Mouse (Mus musculus) midbrain, embryonic 13.5 days (tissue): ENCODE data around the gene Pde11a. TPM values are rescaled to one million over a fixed set of nuclear protein-coding genes. Genes with fewer than 3 reads are reported as not detected.

Experiments used
- ATAC-seq: fragments of 200-750 bp; cut with Nextera tagmentation; 2 replicates; pipeline ENCODE4 v1.8.0; 2017; ENCODE audit warnings: mild to moderate bottlenecking, moderate TSS enrichment, moderate library complexity
- H3K27ac ChIP-seq: fragments of 300-500 bp; sonication (generic); 2 replicates; pipeline ENCODE4 v1.5.1; 2015; ENCODE audit warnings: inconsistent platforms, mild to moderate bottlenecking, moderate library complexity
- H3K27me3 ChIP-seq: fragments of 300-500 bp; sonication (generic); 2 replicates; pipeline ENCODE4 v1.6.1; 2015; ENCODE audit warnings: mild to moderate bottlenecking, inconsistent platforms
- H3K36me3 ChIP-seq: fragments of 300-500 bp; sonication (generic); 2 replicates; pipeline ENCODE4 v1.6.1; 2015; ENCODE audit warnings: mild to moderate bottlenecking, inconsistent platforms
- H3K4me1 ChIP-seq: fragments of 300-500 bp; sonication (generic); replicated peaks from 2 replicates; pipeline ENCODE4 v1.6.1; 2015; ENCODE audit warnings: inconsistent platforms
- H3K4me2 ChIP-seq: fragments of 300-500 bp; sonication (generic); replicated peaks from 2 replicates; pipeline ENCODE4 v1.6.1; 2015; ENCODE audit warnings: moderate library complexity, mild to moderate bottlenecking, inconsistent platforms
- H3K4me3 ChIP-seq: fragments of 300-500 bp; sonication (generic); replicated peaks from 2 replicates; pipeline ENCODE4 v1.5.1; 2015; ENCODE audit warnings: mild to moderate bottlenecking, inconsistent platforms
- H3K9ac ChIP-seq: fragments of 300-500 bp; sonication (generic); replicated peaks from 2 replicates; pipeline ENCODE4 v1.6.1; 2015; ENCODE audit warnings: mild to moderate bottlenecking, inconsistent platforms
- H3K9me3 ChIP-seq: fragments of 300-500 bp; sonication (generic); 2 replicates; pipeline ENCODE4 v1.6.1; 2016; ENCODE audit warnings: mild to moderate bottlenecking, inconsistent platforms
- WGBS: fragments of 180-500 bp; shearing (Covaris S2); methylation state at CpG from one replicate; pipeline ENCODE4 v1.1.7; 2015; 5-methylcytosine and 5-hydroxymethylcytosine counted together
- polyA plus RNA-seq: library from polyadenylated mRNA; unstranded; fragments of >200 nt; fragmentation: Nextera tagmentation; extraction: Ambion mirVana; gene quantifications from 2 replicates; pipeline ENCODE4 v1.2.1, GENCODE M21; 2015

The Pde11a gene
- polyA plus RNA-seq, 1 experiment from 2014 or later, result 0.44 TPM

DNA sequence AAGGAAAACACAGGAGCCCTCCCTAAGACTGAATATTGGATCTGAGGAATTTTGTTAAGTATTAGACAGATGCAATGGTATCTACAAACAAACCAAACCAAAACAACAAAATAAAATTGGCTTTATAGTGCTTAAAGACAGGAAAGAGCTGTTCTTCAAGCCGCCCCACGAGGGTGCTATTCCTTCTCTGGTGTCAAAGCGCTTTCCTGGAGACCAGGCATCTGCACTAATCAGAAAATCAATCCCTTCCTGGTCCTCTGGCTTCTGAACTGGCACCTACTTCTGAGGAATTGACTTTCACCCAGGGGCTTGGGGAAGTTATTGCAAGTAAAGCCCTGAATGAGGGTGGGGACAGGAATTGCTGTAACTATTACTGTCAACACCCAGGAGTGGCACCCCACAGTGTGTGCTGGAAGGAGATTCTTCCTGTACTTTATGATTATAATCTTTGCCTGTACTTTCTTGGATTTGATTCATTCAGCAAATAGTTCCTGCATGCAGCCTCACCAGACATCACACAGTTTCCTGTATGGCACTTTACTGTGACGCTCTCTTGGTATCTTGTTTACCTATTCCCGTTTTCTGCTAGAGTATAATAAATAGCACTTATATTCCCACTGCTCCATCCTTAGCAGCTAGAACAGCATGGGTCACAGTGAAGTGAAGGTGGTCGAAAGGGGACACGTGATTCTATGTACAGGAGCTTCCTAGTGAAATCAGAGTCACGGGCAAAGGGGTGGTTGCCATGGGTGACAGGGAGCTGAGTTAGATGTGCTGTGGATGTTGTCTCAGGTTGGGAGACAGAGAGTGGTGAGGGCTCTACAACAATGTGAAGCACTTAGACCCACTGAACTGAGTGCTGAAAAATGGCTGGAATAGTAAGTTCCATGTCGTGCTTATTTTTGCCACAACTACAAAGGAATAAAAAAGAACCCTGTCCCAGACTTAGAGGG is 210.2 kb downstream of the Pde11a start:
- Histone ChIP-seq H3K27me3 (no peaks in the 10 kb centered on the region), H3K9me3 (no peaks in the 10 kb centered on the region), H3K4me2 (no peak overlapping the region), H3K36me3 (no peaks in the 10 kb centered on the region), H3K27ac (no peak overlapping the region), H3K4me1 (no peaks in the 10 kb centered on the region), H3K9ac (no peak overlapping the region), H3K4me3 (no peak overlapping the region)
- 63% methylated on average over 9 of the region's 9 CpGs for WGBS
- no peak for ATAC-seq

DNA sequence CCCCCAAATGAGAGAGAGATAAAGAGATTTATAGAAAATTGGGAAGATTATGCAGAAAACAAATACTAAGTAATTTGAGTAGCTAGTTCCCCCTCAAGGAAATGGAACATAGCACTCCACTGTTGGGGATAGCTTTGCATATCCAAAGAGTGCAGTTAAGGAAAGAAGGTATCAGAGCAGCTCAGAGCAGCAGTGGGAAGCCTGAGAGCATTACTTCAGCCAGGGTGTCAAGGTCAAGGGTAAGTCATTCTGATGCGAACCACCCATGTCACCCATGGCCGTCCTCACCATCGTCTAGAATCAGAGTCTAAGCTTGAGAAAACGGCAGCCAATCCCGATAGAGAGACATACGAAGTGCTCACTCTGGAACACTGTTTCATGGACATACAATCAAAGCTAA is 211.9 kb downstream of the Pde11a start:
- Histone ChIP-seq H3K27me3 (no peaks in the 10 kb centered on the region), H3K9me3 (no peaks in the 10 kb centered on the region), H3K4me2 (no peak overlapping the region), H3K4me3 (no peak overlapping the region), H3K36me3 (no peaks in the 10 kb centered on the region), H3K27ac (no peak overlapping the region), H3K4me1 (no peaks in the 10 kb centered on the region), H3K9ac (no peak overlapping the region)
- no peak for ATAC-seq
- WGBS, result 90% methylated on average over 6 of the region's 6 CpGs

DNA sequence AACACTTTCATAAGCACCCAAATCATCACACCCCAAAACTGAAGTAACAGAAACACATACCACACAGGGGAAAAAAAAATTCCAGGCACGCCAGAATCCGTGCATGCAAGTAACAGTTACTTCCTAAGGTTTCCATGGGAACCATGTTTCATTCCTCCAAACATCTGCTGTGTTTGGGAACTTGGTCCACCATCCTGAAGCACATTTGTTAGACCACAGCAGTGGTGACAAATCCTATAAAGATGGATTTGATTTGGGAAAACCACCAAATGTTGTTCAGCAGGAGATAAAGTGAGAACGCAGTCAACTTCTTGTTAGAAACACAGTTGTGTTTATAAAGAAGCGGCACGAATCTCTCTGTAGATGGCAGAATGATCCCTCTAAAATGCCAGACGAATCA is 213.8 kb downstream of the Pde11a start:
- ATAC-seq, result no peak
- H3K4me1 ChIP-seq, result no peaks in the 10 kb centered on the region
- no peaks in the 10 kb centered on the region for H3K9me3 ChIP-seq
- 76% methylated on average over 6 of the region's 6 CpGs for WGBS
- no peaks in the 10 kb centered on the region for H3K27me3 ChIP-seq
- no peak overlapping the region for H3K27ac ChIP-seq
- no peaks in the 10 kb centered on the region for H3K36me3 ChIP-seq
- H3K4me3 ChIP-seq, result no peak overlapping the region
- no peak overlapping the region for H3K9ac ChIP-seq
- no peak overlapping the region for H3K4me2 ChIP-seq

DNA sequence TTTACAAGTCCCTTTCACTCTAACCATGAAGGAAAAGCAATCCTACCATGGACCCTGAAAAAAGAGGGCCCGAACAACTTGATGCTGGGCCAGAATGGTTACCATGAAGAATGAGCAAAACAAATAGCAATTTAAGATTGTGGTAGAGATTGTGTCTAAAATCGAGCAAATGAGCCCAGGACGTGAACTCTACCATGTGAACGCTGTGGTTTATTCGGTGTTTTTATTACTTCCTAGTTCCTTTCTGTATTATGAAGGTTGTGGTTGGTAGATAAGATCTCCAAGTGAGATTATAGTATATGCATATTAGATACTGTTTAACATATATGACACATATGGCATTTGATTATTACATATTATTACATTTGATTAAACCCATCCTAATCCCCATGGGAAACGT is 216.4 kb downstream of the Pde11a start:
- no peaks in the 10 kb centered on the region for H3K4me1 ChIP-seq
- WGBS, result 90% methylated on average over 6 of the region's 6 CpGs
- no peak for ATAC-seq
- no peak overlapping the region for H3K27ac ChIP-seq
- H3K4me3 ChIP-seq, result no peak overlapping the region
- H3K4me2 ChIP-seq, result no peak overlapping the region
- H3K36me3 ChIP-seq, result no peaks in the 10 kb centered on the region
- H3K9me3 ChIP-seq, result no peaks in the 10 kb centered on the region
- no peaks in the 10 kb centered on the region for H3K27me3 ChIP-seq
- H3K9ac ChIP-seq, result no peak overlapping the region

DNA sequence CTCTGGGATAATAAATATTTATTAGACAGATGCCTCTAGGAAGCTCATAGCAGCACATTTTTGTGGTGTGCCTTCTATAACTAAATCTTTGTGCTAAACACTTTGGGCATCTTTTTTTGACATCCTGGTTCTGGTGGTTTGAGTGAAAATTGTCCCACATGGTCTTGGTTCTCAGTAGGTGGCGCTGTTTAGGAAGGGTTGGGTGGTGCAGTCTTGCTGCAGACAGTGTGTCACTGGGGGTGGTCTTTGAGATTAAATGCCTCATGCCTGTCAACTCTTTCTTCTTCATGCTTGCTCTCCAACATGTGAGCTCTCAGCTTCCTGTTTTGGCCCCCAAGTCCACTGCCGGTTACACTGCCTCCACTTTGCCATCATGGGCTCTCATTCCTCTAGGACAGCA is 218.7 kb downstream of the Pde11a start:
- Histone ChIP-seq H3K9me3 (no peaks in the 10 kb centered on the region), H3K36me3 (no peaks in the 10 kb centered on the region), H3K9ac (no peak overlapping the region), H3K27me3 (no peaks in the 10 kb centered on the region), H3K27ac (no peak overlapping the region), H3K4me2 (no peak overlapping the region), H3K4me3 (no peak overlapping the region), H3K4me1 (no peaks in the 10 kb centered on the region)
- 76% methylated on average over 2 of the region's 2 CpGs for WGBS
- no peak for ATAC-seq

DNA sequence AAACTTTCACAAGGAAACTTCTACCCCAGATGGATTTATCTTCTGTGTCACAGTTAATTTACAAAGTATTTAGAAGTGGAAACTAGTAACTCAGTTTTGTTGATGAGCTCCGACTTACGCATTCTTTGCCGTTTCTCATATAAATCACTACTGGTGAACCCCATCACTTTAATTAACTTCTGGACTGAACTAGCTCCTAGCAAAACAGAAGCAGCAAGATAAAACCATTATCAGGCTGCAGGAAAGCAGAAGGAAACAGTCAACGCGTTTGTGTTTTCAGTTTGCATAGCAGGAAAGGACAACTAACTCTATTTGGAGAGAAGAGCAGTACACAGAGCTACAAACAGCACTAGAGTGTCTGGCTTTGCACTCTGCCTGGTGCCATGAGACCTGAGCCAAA is 220.1 kb downstream of the Pde11a start:
- Histone ChIP-seq H3K4me1 (no peaks in the 10 kb centered on the region), H3K9me3 (no peaks in the 10 kb centered on the region), H3K4me2 (no peak overlapping the region), H3K9ac (no peak overlapping the region), H3K36me3 (no peaks in the 10 kb centered on the region), H3K27me3 (no peaks in the 10 kb centered on the region), H3K4me3 (no peak overlapping the region), H3K27ac (no peak overlapping the region)
- ATAC-seq, result no peak
- whole genome bisulfite sequencing, result 86% methylated on average over 5 of the region's 5 CpGs

DNA sequence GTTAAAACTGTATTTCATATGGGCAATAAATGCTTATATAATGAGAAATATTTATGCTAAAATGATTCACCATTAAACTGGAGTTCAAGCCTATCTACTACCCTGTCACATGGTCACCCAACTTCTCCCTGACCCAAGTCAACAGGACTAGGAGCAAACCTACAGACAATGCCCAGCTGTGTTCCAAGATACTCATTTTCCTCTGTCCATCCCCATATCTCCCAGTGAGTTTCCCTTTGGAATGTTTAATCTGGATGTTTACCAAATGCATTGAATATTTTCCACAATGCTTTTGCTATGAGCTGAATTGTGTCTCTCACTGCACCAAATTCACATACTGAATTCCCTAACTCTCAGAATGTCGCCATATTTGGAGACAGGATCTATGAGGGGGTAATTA is 221.4 kb downstream of the Pde11a start:
- Histone ChIP-seq H3K4me2 (no peak overlapping the region), H3K36me3 (no peaks in the 10 kb centered on the region), H3K27me3 (no peaks in the 10 kb centered on the region), H3K27ac (no peak overlapping the region), H3K4me1 (no peaks in the 10 kb centered on the region), H3K9ac (no peak overlapping the region), H3K4me3 (no peak overlapping the region), H3K9me3 (no peaks in the 10 kb centered on the region)
- ATAC-seq, result no peak
- 88% methylated on average over 1 of the region's 1 CpGs for WGBS

DNA sequence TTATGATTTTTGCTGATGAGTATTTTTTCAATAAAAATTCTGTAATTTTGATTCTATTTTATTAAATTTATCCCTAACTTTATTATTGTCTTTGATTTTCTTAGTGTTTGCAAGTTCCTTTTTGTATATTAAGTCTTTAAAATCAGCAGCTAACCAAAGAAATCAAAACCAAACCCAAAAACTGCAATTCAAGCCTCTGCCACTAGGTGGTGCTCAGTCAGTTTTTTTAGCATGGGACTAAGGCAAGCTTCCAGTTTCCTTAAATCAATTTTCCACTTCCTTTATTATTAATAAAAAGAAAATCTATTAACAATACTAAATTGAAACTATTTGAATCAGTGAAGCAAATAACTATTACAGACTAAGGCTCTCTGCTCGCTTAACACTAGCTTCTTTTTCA is 222.9 kb downstream of the Pde11a start:
- Histone ChIP-seq H3K27me3 (no peaks in the 10 kb centered on the region), H3K27ac (no peak overlapping the region), H3K4me3 (no peak overlapping the region), H3K4me2 (no peak overlapping the region), H3K4me1 (no peaks in the 10 kb centered on the region), H3K36me3 (no peaks in the 10 kb centered on the region), H3K9ac (no peak overlapping the region), H3K9me3 (no peaks in the 10 kb centered on the region)
- ATAC-seq, result no peak
- whole genome bisulfite sequencing, result 15% methylated on average over 1 of the region's 1 CpGs

DNA sequence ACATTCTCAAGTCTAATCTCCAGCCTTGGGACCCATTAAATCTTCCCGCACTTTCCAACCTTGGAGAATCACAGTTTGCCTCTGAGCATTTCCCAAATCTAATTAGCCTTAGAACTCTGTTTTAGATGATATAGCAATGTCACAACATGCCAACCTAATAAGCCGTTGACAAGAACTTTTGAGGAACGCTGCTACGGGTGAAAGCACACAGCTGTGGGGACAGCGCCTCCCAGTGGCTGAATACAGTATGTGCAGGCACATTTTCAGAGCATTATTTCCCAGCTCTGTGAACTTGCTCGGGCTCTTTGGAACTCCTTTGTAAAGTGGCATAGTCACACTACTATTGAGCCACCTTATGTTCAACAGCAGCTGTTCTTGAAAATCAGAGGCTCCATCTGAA is 223.8 kb downstream of the Pde11a start:
- H3K4me2 ChIP-seq, result no peak overlapping the region
- H3K9me3 ChIP-seq, result no peaks in the 10 kb centered on the region
- no peak for ATAC-seq
- H3K27ac ChIP-seq, result no peak overlapping the region
- H3K27me3 ChIP-seq, result no peaks in the 10 kb centered on the region
- no peaks in the 10 kb centered on the region for H3K36me3 ChIP-seq
- no peaks in the 10 kb centered on the region for H3K4me1 ChIP-seq
- H3K4me3 ChIP-seq, result no peak overlapping the region
- no peak overlapping the region for H3K9ac ChIP-seq
- WGBS, result 20% methylated on average over 6 of the region's 6 CpGs

DNA sequence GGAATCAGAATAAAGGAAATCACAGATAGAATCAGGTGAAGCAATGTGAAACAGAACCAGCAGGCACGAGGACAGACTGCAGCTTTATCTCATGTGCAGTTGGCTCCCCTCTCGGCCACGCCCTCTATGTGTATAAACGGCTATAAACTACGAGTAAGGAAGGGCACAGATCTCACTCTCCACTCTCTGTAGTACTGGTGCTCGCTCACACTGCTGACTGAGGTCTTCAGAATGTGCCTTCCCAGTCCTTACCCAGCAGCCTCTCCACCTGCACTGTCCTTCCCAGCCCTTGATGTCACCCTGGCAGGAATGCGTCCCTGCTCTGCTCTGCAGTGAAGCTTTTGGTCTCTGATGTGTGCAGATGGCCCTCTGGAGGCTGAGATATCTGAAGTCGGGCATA is 228.9 kb downstream of the Pde11a start:
- no peaks in the 10 kb centered on the region for H3K36me3 ChIP-seq
- no peak overlapping the region for H3K4me3 ChIP-seq
- no peak overlapping the region for H3K4me2 ChIP-seq
- 61% methylated on average over 8 of the region's 8 CpGs for WGBS
- no peaks in the 10 kb centered on the region for H3K4me1 ChIP-seq
- H3K9ac ChIP-seq, result no peak overlapping the region
- H3K27ac ChIP-seq, result no peak overlapping the region
- H3K27me3 ChIP-seq, result no peaks in the 10 kb centered on the region
- ATAC-seq, result no peak
- no peaks in the 10 kb centered on the region for H3K9me3 ChIP-seq

DNA sequence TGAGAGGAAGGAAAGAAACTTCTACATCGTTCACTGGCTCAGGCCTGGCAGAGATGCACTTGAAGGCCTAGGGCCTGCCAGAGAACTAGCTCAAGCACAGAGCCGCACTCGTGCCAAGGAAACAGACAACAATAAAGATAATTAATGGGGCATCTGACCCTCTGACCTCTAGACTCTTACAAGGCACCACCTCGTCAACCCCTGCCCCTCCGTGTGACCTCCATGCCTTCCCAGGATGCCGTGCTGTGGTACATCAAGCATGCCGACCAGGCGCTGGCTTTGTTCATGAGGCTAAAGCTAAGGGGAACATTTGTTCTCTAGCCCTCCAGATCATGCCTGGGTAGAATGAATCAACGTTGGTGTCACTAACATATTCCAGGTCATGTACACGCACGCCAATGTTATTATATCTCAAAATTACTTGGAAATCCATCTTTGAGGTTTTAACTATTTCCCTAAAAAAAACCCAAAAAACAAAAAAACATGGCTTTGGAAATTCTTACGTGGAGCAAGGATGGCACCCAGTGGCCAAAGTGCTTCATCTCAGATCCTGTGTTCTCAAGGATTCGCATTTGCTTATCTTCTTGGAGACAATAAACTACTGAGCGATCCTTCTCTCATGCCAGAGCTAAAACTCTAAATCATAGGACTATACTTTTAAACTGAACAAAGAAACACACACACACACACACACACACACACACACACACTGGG is 236.5 kb downstream of the Pde11a start:
- 49% methylated on average over 14 of the region's 14 CpGs for WGBS
- Histone ChIP-seq H3K27me3 (no peaks in the 10 kb centered on the region), H3K36me3 (no peaks in the 10 kb centered on the region), H3K4me3 (no peak overlapping the region), H3K9ac (no peak overlapping the region), H3K4me2 (no peak overlapping the region), H3K4me1 (no peaks in the 10 kb centered on the region; the same call in 1 of the 2 replicates), H3K9me3 (no peaks in the 10 kb centered on the region), H3K27ac (no peak overlapping the region)
- ATAC-seq, result no peak

DNA sequence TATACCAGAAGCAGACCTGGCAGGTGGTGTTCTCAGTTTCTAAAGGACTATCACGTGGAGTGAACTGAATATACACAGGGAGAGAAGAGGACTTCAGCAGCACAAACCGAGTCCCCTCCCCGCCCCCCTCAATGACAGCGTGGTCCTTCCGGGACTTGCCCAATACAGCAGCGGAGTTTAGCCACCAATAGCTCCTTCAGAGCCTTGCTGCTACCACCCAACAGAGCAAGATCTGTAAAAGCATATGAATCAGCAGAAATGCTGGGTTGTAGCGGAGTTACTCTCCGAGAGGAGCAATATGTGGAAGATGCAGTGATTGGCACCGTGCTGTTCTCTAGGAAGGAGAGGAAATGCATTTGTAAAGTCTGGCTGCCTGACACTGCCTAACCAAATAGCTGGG is 238.0 kb downstream of the Pde11a start:
- Histone ChIP-seq H3K4me2 (no peak overlapping the region), H3K27ac (no peak overlapping the region), H3K27me3 (no peaks in the 10 kb centered on the region), H3K4me1 (no peaks in the 10 kb centered on the region; the same call in 1 of the 2 replicates), H3K4me3 (no peak overlapping the region), H3K9ac (no peak overlapping the region; the same call in 1 of the 2 replicates), H3K9me3 (no peaks in the 10 kb centered on the region), H3K36me3 (no peaks in the 10 kb centered on the region)
- no peak for ATAC-seq
- WGBS, result 85% methylated on average over 9 of the region's 9 CpGs
